Mouse (Mus musculus): ENCODE results near the gene Nup107. TPM values are rescaled to one million over a fixed set of nuclear protein-coding genes. Genes with fewer than 3 reads are reported as not detected.

Nup107 gene
- total and polyA plus RNA-seq, 3 experiments = 80.2 to 91.6 TPM; not detected in 1

DNA sequence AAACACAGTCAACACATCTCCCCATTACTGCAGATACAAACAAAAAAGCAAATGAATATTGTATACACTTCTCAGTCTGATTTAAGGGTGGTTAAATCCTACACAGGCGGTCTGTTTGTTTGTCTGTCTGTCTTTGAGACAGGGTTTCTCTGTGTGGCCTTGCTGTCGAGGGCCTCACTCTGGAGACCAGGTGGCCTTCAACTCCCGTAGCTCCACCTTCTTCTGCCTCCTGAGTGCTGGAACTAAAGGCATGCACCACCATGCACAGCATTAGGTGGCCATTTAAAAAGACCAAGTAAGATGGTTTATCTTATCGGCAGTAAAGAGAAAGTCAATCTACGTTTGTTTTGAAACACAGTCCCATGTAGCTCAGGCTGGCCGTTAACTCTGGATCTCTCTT, 30.8 kb upstream of the Nup107 start:
- H3K27ac ChIP-seq (ENCODE audit: control insufficient read depth, low read depth, low read length) = no peak overlapping the region
- H3K79me2 ChIP-seq (ENCODE audit: control insufficient read depth, insufficient read depth, low read length, poor library complexity) = peaks cover 31% of the 10 kb centered on the region
- no peak for DNase-seq (ENCODE audit: low read depth, low spot score)
- TF ChIP-seq MYC (IDR thresholded peaks at IDR 0.05; ENCODE audit: low read depth, low read length) (no peak), POLR2AphosphoS2 (IDR thresholded peaks at IDR 0.05; ENCODE audit: low read length) (no peak), ZKSCAN1 (IDR thresholded peaks at IDR 0.05; ENCODE audit: low read depth, low read length) (no peak), ZMIZ1 (IDR thresholded peaks at IDR 0.05; ENCODE audit: low read depth, low read length) (no peak), ZC3H11A (IDR thresholded peaks at IDR 0.05; ENCODE audit: low read depth, low read length) (no peak), NELFE (IDR thresholded peaks at IDR 0.05; ENCODE audit: low read depth, low read length) (no peak), E2F4 (IDR thresholded peaks at IDR 0.05; ENCODE audit: borderline replicate concordance, low read depth, low read length) (no peak), JUND (IDR thresholded peaks at IDR 0.05; ENCODE audit: low read depth, low read length) (no peak), TAL1 (IDR thresholded peaks at IDR 0.05; ENCODE audit: low read length) (no peak), UBTF (IDR thresholded peaks at IDR 0.05; ENCODE audit: borderline replicate concordance, insufficient read depth, low read depth, low read length) (no peak), MAX (IDR thresholded peaks at IDR 0.05; ENCODE audit: low read length) (no peak), BHLHE40 (IDR thresholded peaks at IDR 0.05; ENCODE audit: borderline replicate concordance, low read depth, low read length) (no peak), CHD2 (IDR thresholded peaks at IDR 0.05; ENCODE audit: low read length) (no peak), TCF12 (IDR thresholded peaks at IDR 0.05; ENCODE audit: low read depth, low read length) (no peak), USF1 (IDR thresholded peaks at IDR 0.05; ENCODE audit: low read depth, low read length) (no peak), MAFK (IDR thresholded peaks at IDR 0.05; ENCODE audit: borderline replicate concordance, low read depth, low read length) (no peak)
- peaks cover 0 to 5% of the 10 kb centered on the region in 2 experiments; a peak in 2 of 4 replicates for H3K4me1 ChIP-seq (ENCODE audit: control insufficient read depth in 1 of 2, insufficient read depth in 2 of 2, low read length in 2 of 2)
- H3K4me3 ChIP-seq (ENCODE audit: control insufficient read depth in 1 of 2, insufficient read depth in 1 of 2, low read depth in 2 of 2, low read length in 2 of 2) = no peak overlapping the region
- no peak overlapping the region for H3K9ac ChIP-seq (ENCODE audit: control insufficient read depth, low read depth, low read length, poor library complexity, severe bottlenecking)
- H3K9me3 ChIP-seq (replicated peaks; ENCODE audit: insufficient read depth, low read length) = no peaks in the 10 kb centered on the region
- H3K36me3 ChIP-seq (ENCODE audit: control insufficient read depth in 1 of 2, insufficient read depth in 2 of 2, low read length in 2 of 2) = peaks cover 0 to 21% of the 10 kb centered on the region in 2 experiments; a peak in 2 of 4 replicates
- no peaks in the 10 kb centered on the region for H3K27me3 ChIP-seq (ENCODE audit: control insufficient read depth in 1 of 2, insufficient read depth in 2 of 2, low read length in 2 of 2)

DNA sequence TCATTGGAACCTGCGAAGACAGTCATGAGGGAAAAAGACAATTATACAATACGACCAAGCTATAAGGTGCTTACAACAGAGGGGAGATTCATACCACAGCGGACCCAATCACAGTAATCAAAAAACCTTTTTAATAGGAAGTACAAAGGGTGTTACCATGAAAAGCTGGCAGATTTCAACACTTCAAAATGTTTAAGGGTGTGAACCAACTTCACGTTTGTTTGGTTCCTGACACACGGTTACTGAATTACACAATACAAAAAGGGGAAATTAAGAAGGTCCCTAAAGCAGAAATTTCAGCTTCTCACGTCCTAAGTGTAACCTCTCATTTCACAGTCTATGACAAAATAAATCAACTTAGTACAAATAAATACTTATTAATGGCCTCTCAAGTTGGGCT, 26.1 kb upstream of the Nup107 start:
- no peak overlapping the region for H3K27ac ChIP-seq (ENCODE audit: control insufficient read depth, low read depth, low read length)
- H3K9me3 ChIP-seq (replicated peaks; ENCODE audit: insufficient read depth, low read length) = no peaks in the 10 kb centered on the region
- H3K4me1 ChIP-seq (ENCODE audit: control insufficient read depth in 1 of 2, insufficient read depth in 2 of 2, low read length in 2 of 2) = no peaks in the 10 kb centered on the region
- H3K27me3 ChIP-seq (ENCODE audit: control insufficient read depth in 1 of 2, insufficient read depth in 2 of 2, low read length in 2 of 2) = no peaks in the 10 kb centered on the region
- TF ChIP-seq NRF1 (IDR thresholded peaks at IDR 0.05; ENCODE audit: insufficient read depth, low read depth, low read length, poor library complexity, severe bottlenecking) = no peak
- no peak for TF ChIP-seq MAX (IDR thresholded peaks at IDR 0.05; ENCODE audit: low read length)
- TF ChIP-seq NELFE (IDR thresholded peaks at IDR 0.05; ENCODE audit: low read depth, low read length) = no peak
- no peak for TF ChIP-seq MAZ (IDR thresholded peaks at IDR 0.05; ENCODE audit: low read depth, low read length)
- no peak for TF ChIP-seq CHD1 (IDR thresholded peaks at IDR 0.05; ENCODE audit: low read depth, low read length)
- no peak for TF ChIP-seq MYB (IDR thresholded peaks at IDR 0.05; ENCODE audit: low read depth, low read length)
- TF ChIP-seq POLR2A (IDR thresholded peaks at IDR 0.05; ENCODE audit: control insufficient read depth in 1 of 2, insufficient read depth in 1 of 2, low read depth in 1 of 2, low read length in 2 of 2, poor library complexity in 1 of 2) = no peak
- TF ChIP-seq POLR2AphosphoS5 (IDR thresholded peaks at IDR 0.05; ENCODE audit: borderline replicate concordance, low read depth, low read length) = no peak
- no peak for TF ChIP-seq MXI1 (IDR thresholded peaks at IDR 0.05; ENCODE audit: low read depth, low read length)
- no peak for TF ChIP-seq KAT2A (conservative IDR thresholded peaks at IDR 0.05; ENCODE audit: low read depth, low read length)
- TF ChIP-seq SIN3A (IDR thresholded peaks at IDR 0.05; ENCODE audit: low read length) = no peak
- no peak for TF ChIP-seq BHLHE40 (IDR thresholded peaks at IDR 0.05; ENCODE audit: borderline replicate concordance, low read depth, low read length)
- no peak for TF ChIP-seq MEF2A (IDR thresholded peaks at IDR 0.05; ENCODE audit: extremely low read depth, insufficient replicate concordance, low read depth, low read length, poor library complexity, severe bottlenecking)
- TF ChIP-seq EP300 (IDR thresholded peaks at IDR 0.05; ENCODE audit: low read depth in 1 of 2, low read length in 2 of 2) = no peak
- TF ChIP-seq ZNF384 (IDR thresholded peaks at IDR 0.05; ENCODE audit: low read depth, low read length) = no peak
- TF ChIP-seq USF2 (IDR thresholded peaks at IDR 0.05; ENCODE audit: borderline replicate concordance in 1 of 2, insufficient read depth in 1 of 2, low read depth in 1 of 2, low read length in 2 of 2) = no peak
- no peak for TF ChIP-seq RAD21 (IDR thresholded peaks at IDR 0.05; ENCODE audit: low read depth, low read length)
- no peak overlapping the region for H3K4me3 ChIP-seq (ENCODE audit: control insufficient read depth in 1 of 2, insufficient read depth in 1 of 2, low read depth in 2 of 2, low read length in 2 of 2)
- DNase-seq (ENCODE audit: low read depth, low spot score) = no peak
- H3K36me3 ChIP-seq (ENCODE audit: control insufficient read depth in 1 of 2, insufficient read depth in 2 of 2, low read length in 2 of 2) = peaks cover 0 to 31% of the 10 kb centered on the region in 2 experiments; a peak in 2 of 4 replicates
- H3K9ac ChIP-seq (ENCODE audit: control insufficient read depth, low read depth, low read length, poor library complexity, severe bottlenecking) = no peak overlapping the region
- H3K79me2 ChIP-seq (ENCODE audit: control insufficient read depth, insufficient read depth, low read length, poor library complexity) = no peaks in the 10 kb centered on the region
